Mouse (Mus musculus): Measurements from ENCODE around the gene Poldip2. TPM values are rescaled to one million over a fixed set of nuclear protein-coding genes. Genes with fewer than 3 reads are reported as not detected.

The Poldip2 gene
- total RNA-seq, 1 experiment: 88.3 TPM

DNA sequence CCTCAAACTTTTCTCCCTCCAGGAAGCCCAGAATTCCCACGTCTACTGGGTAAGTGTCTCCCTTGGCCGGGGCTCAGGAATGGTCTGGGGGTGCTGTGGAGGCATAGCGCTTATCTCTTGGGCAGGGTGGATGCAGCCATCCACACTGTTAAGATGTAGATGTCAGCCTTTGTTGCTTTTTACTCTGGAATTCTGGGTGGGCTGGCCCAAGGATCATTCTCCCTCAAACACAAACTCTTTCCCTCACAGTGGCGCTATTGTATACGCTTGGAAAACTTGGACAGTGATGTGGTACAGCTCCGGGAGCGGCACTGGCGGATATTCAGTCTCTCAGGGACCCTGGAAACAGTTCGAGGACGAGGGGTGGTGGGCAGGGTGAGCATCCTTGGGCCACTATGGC lies 6.9 kb downstream of the Poldip2 start:
- H3K9me3 ChIP-seq (ENCODE audit: control insufficient read depth, insufficient read depth, low read depth, low read length): no peaks in the 10 kb centered on the region
- peaks cover 67% of the 10 kb centered on the region for H3K36me3 ChIP-seq (ENCODE audit: control insufficient read depth, insufficient read depth, low read length, poor library complexity, severe bottlenecking)
- in situ Hi-C loops (cut with MboI; ENCODE audit: low sequenced_read_pairs in 2 of 2, unreplicated experiment in 2 of 2): no loop called here
- TF ChIP-seq CHD2 (IDR thresholded peaks at IDR 0.05; ENCODE audit: low read depth, low read length) (no peak), ZC3H11A (IDR thresholded peaks at IDR 0.05; ENCODE audit: borderline replicate concordance, low read depth, low read length) (no peak), HCFC1 (IDR thresholded peaks at IDR 0.05; ENCODE audit: borderline replicate concordance, insufficient read depth, low read length) (no peak), ZNF384 (IDR thresholded peaks at IDR 0.05; ENCODE audit: low read depth, low read length) (no peak), MAFK (IDR thresholded peaks at IDR 0.05; ENCODE audit: insufficient read depth, low read depth, low read length) (no peak)
- H3K9ac ChIP-seq (ENCODE audit: insufficient read depth, low read depth, low read length, poor library complexity, severe bottlenecking): no peak overlapping the region
- no peak overlapping the region for H3K4me3 ChIP-seq (ENCODE audit: insufficient read depth in 1 of 2, low read depth in 1 of 2, low read length in 2 of 2, poor library complexity in 1 of 2, severe bottlenecking in 1 of 2)
- H3K27ac ChIP-seq (ENCODE audit: insufficient read depth, low read depth, low read length, poor library complexity, severe bottlenecking): no peak overlapping the region
- no peak for DNase-seq (ENCODE audit: low read depth, low spot score)
- peaks cover 0 to 3% of the 10 kb centered on the region in 2 experiments; a peak in 1 of 4 replicates for H3K4me1 ChIP-seq (ENCODE audit: control insufficient read depth in 2 of 2, insufficient read depth in 2 of 2, low read length in 2 of 2, poor library complexity in 1 of 2)

- TF ChIP-seq ZC3H11A (IDR thresholded peaks at IDR 0.05; ENCODE audit: borderline replicate concordance, low read depth, low read length) (no peak), CHD2 (IDR thresholded peaks at IDR 0.05; ENCODE audit: low read depth, low read length) (no peak)
- no peak for DNase-seq (ENCODE audit: low read depth, low spot score)
- no peak overlapping the region for H3K27ac ChIP-seq (ENCODE audit: insufficient read depth, low read depth, low read length, poor library complexity, severe bottlenecking)
- H3K9me3 ChIP-seq (ENCODE audit: control insufficient read depth, insufficient read depth, low read depth, low read length): no peaks in the 10 kb centered on the region
- peaks cover 0 to 2% of the 10 kb centered on the region in 2 experiments; a peak in 1 of 4 replicates for H3K4me1 ChIP-seq (ENCODE audit: control insufficient read depth in 2 of 2, insufficient read depth in 2 of 2, low read length in 2 of 2, poor library complexity in 1 of 2)
- H3K9ac ChIP-seq (ENCODE audit: insufficient read depth, low read depth, low read length, poor library complexity, severe bottlenecking): no peak overlapping the region
- H3K36me3 ChIP-seq (ENCODE audit: control insufficient read depth, insufficient read depth, low read length, poor library complexity, severe bottlenecking): peaks cover 76% of the 10 kb centered on the region
- no peak overlapping the region for H3K4me3 ChIP-seq (ENCODE audit: insufficient read depth in 1 of 2, low read depth in 1 of 2, low read length in 2 of 2, poor library complexity in 1 of 2, severe bottlenecking in 1 of 2)
- in situ Hi-C loops (cut with MboI; ENCODE audit: low sequenced_read_pairs in 2 of 2, unreplicated experiment in 2 of 2): no loop called here
Measured at GRCm38 (mm10) chr11:78521880-78522279, 9.9 kb downstream of the Poldip2 start.

- DNase-seq (ENCODE audit: low read depth, low spot score): no peak
- H3K9ac ChIP-seq (ENCODE audit: insufficient read depth, low read depth, low read length, poor library complexity, severe bottlenecking): no peak overlapping the region
- in situ Hi-C loops (cut with MboI; ENCODE audit: low sequenced_read_pairs in 2 of 2, unreplicated experiment in 2 of 2): no loop called here
- peaks cover 80% of the 10 kb centered on the region for H3K36me3 ChIP-seq (ENCODE audit: control insufficient read depth, insufficient read depth, low read length, poor library complexity, severe bottlenecking)
- no peak overlapping the region for H3K4me3 ChIP-seq (ENCODE audit: insufficient read depth in 1 of 2, low read depth in 1 of 2, low read length in 2 of 2, poor library complexity in 1 of 2, severe bottlenecking in 1 of 2)
- no peak overlapping the region for H3K27ac ChIP-seq (ENCODE audit: insufficient read depth, low read depth, low read length, poor library complexity, severe bottlenecking)
- TF ChIP-seq ZC3H11A (IDR thresholded peaks at IDR 0.05; ENCODE audit: borderline replicate concordance, low read depth, low read length) (no peak), CHD2 (IDR thresholded peaks at IDR 0.05; ENCODE audit: low read depth, low read length) (no peak), HCFC1 (IDR thresholded peaks at IDR 0.05; ENCODE audit: borderline replicate concordance, insufficient read depth, low read length) (no peak), ZNF384 (IDR thresholded peaks at IDR 0.05; ENCODE audit: low read depth, low read length) (no peak), MAFK (IDR thresholded peaks at IDR 0.05; ENCODE audit: insufficient read depth, low read depth, low read length) (no peak)
- H3K9me3 ChIP-seq (ENCODE audit: control insufficient read depth, insufficient read depth, low read depth, low read length): no peaks in the 10 kb centered on the region
- peaks cover 0 to 2% of the 10 kb centered on the region in 2 experiments; a peak in 1 of 4 replicates for H3K4me1 ChIP-seq (ENCODE audit: control insufficient read depth in 2 of 2, insufficient read depth in 2 of 2, low read length in 2 of 2, poor library complexity in 1 of 2)
Measured at GRCm38 (mm10) chr11:78522481-78522997, 10.5 kb downstream of the Poldip2 start.

DNA sequence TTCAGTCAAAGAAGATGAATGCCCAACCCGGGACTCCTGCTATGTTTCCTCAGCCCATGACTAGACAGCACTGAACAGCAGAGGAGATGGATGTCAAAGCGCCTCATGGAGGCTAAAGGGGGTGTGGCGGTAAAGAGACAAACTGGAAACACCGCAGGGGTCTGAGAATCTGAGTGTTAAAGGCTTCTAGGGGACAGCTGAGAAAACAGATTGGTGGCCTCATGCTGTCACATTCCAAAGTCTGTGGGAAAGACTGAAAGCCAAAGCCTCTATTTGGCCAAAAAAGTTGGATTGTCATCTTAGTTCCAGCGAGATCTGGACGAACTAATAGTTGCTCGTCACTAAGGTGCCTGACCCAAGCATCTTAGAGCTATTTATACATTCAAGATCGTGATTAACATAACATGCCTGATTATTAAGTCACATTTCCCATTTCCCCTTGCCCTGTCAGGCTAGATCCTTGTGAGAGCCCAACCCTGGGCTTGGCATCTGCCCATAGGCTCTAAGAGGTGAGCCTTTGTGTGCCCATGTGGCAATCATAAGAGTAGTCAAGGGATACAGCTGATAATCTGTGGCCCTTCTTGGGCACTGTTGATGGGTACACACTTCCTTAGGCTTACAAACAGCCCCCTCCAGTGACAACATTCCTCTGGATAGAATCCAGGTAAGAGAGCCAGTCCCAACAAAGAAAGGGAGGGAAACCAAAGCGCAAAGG lies 11.4 kb downstream of the Poldip2 start:
- H3K9ac ChIP-seq (ENCODE audit: insufficient read depth, low read depth, low read length, poor library complexity, severe bottlenecking): no peak overlapping the region
- no peaks in the 10 kb centered on the region for H3K9me3 ChIP-seq (ENCODE audit: control insufficient read depth, insufficient read depth, low read depth, low read length)
- H3K4me3 ChIP-seq (ENCODE audit: insufficient read depth in 1 of 2, low read depth in 1 of 2, low read length in 2 of 2, poor library complexity in 1 of 2, severe bottlenecking in 1 of 2): no peak overlapping the region
- H3K36me3 ChIP-seq (ENCODE audit: control insufficient read depth, insufficient read depth, low read length, poor library complexity, severe bottlenecking): peaks cover 79% of the 10 kb centered on the region
- peaks cover 0 to 2% of the 10 kb centered on the region in 2 experiments; a peak in 1 of 4 replicates for H3K4me1 ChIP-seq (ENCODE audit: control insufficient read depth in 2 of 2, insufficient read depth in 2 of 2, low read length in 2 of 2, poor library complexity in 1 of 2)
- in situ Hi-C loops (cut with MboI; ENCODE audit: low sequenced_read_pairs in 2 of 2, unreplicated experiment in 2 of 2): no loop called here
- H3K27ac ChIP-seq (ENCODE audit: insufficient read depth, low read depth, low read length, poor library complexity, severe bottlenecking): no peak overlapping the region
- TF ChIP-seq CHD2 (IDR thresholded peaks at IDR 0.05; ENCODE audit: low read depth, low read length) (no peak), ZNF384 (IDR thresholded peaks at IDR 0.05; ENCODE audit: low read depth, low read length) (no peak), ZC3H11A (IDR thresholded peaks at IDR 0.05; ENCODE audit: borderline replicate concordance, low read depth, low read length) (no peak), HCFC1 (IDR thresholded peaks at IDR 0.05; ENCODE audit: borderline replicate concordance, insufficient read depth, low read length) (no peak), MAFK (IDR thresholded peaks at IDR 0.05; ENCODE audit: insufficient read depth, low read depth, low read length) (no peak)
- no peak for DNase-seq (ENCODE audit: low read depth, low spot score)

Measured in ES-E14 (cell line).